Mouse (Mus musculus) heart, adult 2 months (tissue): ENCODE results near the gene Cald1.

ENCODE experiments used
- EP300 ChIP-seq: fragments of 200-500 bp; IDR thresholded peaks from 2 replicates; pipeline ENCODE4 v1.6.1; 2011; ENCODE audit warnings: low read depth, low read length, control low read depth; ENCODE audit not compliant: insufficient read depth
- POLR2A ChIP-seq: fragments of 200-500 bp; IDR thresholded peaks from 2 replicates; pipeline ENCODE4 v1.6.1; 2011; ENCODE audit warnings: mild to moderate bottlenecking, low read depth, low read length, control low read depth; ENCODE audit not compliant: insufficient read depth

DNA sequence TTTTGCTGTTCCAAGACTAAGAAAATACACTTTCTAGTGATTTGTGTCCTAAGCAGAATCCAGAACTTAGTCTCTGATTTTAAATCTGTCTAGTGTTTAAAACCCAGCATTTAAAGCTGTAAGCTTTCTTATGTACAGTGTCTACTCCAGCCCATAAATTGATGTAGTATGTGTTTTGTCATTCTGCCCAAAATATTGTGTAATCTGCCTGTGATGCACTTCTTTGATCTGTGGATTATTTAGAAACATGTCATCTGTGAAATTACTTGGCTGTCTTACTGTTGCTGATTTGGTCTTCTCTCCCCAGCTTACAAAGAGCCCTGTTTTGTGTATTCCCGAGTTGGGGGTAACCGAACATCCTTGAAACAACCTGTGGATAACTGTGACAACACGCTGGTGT is 199.6 kb downstream of the Cald1 start:
- TF ChIP-seq EP300 (no peak), POLR2A (no peak)
